Mouse (Mus musculus) ZHBTc4 (cell line): ENCODE measurements around the gene Nelfb.
A peak's percentile ranks its signal among the peaks of the same experiment; 100 is the strongest.
"Not testable (repeated sequence)": the region's sequence is repeated elsewhere in the genome, so short reads cannot be mapped to it uniquely, and the experiment has no call there.

Experiments
- DNase-seq: peaks from one replicate; pipeline ENCODE4 v3.0.0-alpha.2; 2011; ENCODE audit warnings: low read depth, low spot score

The Nelfb gene

DNA sequence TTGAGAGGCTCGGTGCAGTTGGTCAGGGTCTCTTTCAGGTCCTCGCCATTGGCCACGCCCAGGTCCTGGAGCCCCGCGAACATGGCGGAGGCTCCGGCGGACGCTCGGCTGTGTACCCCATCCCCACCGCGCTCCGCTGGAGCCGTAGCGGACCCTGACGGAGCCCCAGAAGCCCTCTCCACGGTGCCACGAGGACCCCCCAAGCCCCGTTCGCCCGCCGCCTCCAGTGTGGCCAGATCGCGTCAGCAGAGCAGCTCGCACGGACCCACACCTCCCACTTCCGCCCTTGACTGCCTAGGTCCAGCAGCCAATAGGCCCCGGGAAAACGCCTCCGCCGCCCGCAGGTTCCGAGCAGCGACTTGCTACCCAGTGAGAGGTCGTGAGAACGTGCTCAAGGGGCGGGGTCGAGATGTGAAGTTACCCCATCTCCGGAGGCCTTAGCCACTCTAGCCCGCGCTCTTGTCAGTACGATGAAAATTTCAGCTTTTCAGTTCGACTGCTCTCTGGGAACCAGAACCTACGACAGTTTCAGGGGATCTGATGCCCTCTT is at the start of gene Nelfb:
Gene Nelfb, minus strand, starts transcription at position 369 of the 550 bp plus-strand sequence.
- DNase-seq = peak; percentile 96

DNA sequence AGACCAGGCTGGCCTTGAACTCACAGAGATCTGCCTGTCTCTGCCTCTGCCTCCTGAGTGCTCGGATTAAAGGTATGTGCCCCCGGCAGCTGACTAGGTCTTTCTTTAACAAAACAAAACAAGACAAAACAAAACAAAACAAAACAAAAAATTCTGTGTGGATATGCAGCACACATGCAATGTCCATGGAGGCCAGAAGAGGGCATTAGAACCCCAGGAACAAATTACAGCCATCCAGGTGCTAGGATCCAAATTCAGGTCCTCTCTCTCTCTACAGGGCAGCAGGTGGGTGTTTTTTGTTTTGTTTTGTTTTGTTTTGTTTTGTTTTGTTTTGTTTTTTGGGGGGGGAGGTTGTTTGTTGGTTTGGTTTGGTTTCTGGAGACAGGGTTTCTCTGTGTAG is 47.6 kb upstream of the Nelfb start:
- DNase-seq = peak; percentile 78

DNA sequence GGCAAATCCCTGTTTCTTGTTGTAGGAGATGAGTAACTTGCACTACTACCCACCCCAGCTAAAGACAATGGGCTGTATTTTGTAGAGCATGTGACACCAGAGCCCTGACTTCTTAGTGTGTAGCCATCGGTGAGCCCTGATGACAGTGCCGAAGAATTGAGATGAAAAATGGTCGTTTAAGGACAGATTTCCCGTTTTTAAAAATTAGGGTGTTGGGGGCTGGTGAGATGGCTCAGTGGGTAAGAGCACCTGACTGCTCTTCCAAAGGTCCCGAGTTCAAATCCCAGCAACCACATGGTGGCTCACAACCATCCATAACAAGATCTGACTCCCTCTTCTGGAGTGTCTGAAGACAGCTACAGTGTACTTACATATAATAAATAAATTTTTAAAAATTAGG is 46.0 kb upstream of the Nelfb start:
- not testable (repeated sequence) for DNase-seq

DNA sequence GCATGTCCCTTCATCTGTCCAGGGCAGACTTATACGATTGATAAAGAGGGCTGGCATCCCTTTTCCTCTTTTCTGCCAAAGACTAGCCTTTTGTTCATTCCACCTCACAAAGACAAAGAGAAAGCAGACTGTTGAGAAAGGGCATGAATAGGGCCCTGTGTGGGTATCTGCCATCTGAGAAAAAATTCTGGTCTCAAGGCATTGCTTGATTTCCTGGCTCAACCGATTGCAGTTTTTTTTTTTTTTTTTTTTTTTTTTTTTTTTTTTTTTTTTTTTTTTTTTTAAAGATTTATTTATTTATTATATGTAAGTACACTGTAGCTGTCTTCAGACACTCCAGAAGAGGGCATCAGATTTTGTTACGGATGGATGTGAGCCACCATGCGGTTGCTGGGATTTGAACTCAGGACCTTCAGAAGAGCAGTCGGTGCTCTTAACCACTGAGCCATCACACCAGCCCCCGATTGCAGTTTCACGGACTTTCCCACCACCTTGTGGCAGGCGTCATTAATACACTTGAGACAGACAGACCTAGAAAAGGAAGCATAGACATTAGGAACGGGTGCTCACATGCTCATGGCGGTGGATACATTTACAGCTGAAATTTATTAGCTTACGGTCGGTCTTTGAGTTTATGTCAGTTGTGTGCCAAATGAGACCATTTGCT is 45.3 kb upstream of the Nelfb start:
- peak; percentile 89 for DNase-seq

DNA sequence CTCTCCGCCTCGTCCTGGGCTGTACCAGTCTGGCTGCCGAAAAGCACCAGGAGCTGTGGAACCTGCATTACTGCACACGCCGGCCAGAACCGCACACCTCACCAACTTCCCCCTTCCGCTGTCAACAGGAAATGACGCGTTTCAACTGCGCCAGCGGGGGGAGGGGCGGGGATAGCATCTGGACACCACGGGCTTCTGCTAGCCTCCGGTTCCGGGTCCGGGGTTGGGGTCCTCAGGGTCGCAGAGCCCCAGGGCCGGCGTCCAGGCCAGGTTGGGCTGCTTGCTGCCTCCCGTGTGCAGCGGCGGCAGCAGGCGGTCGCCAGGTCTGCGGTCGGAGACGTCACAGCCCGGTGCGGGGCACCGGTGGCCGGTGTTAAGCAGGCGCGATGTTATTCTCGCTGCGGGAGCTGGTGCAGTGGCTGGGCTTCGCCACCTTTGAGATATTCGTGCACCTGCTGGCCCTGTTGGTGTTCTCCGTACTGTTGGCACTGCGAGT is 44.0 kb upstream of the Nelfb start, which contains the start of gene Tmem203:
Gene Tmem203, plus strand, starts transcription at position 156 of the 496 bp plus-strand sequence.
- peak; percentile 95 for DNase-seq

DNA sequence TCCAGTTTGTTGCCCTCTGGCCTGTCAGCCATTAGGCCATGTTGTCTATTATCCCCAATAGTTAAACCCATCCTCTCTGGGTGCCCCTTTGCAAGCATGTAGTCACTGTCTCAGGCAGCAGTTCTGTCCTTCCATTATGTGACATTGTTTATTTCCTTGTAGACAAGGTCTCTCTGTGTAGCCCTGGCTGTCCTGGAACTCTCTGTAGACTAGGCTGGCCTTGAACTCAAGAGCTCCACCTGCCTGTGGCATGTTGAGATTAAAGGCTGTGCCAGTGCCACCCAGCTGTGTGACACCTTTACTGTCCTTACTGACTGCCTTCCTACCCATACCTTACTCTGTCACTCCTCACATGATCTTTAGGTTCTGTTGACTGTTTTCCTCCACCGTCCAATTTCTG is 41.0 kb upstream of the Nelfb start:
- peak; percentile 59 for DNase-seq

DNA sequence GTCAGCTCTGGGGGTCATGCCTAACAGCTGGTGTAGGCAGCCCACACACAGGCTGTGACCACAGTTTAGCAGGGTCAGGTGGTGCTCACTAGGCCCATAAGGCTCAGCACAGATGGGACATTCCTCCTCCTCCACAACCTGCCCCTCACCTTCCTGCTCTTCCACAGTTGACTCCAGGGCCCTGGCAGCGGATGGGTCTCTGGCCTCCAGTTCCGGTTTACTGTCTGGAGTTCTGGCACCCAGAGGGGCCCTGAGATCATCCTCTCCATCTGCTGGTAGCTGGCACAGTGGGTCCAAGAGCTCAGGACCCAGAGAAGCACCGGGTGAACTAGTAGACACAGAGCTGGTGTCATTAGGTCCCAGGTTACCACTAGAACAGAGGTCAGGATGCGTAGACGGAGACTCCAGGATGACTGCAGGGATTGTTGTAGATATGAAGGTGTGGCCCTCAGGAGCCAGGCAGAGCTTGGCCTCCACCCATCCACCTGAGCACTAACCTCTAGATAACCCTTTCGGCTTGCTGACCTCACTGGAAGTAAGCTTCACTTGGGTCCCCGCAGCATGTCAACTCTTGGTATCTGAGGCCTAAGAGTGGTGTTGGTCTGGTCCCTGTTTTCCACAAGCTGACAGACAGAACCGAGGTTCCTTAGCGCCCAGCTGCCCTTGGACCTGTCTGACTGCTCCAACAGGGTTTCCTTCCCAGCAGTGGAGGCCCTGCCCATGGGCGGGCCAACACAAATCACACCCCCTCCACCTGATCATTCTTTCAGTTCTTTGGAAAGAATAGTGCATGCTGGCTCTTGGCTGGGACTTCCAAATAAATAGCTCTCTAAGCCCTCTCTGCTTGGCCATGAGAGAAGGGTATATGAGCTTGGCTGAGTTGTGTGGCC is 35.1 kb upstream of the Nelfb start, which contains the start of gene AL732309.1:
Gene AL732309.1, minus strand, starts transcription at position 681 of the 890 bp plus-strand sequence.
- no peak for DNase-seq

DNA sequence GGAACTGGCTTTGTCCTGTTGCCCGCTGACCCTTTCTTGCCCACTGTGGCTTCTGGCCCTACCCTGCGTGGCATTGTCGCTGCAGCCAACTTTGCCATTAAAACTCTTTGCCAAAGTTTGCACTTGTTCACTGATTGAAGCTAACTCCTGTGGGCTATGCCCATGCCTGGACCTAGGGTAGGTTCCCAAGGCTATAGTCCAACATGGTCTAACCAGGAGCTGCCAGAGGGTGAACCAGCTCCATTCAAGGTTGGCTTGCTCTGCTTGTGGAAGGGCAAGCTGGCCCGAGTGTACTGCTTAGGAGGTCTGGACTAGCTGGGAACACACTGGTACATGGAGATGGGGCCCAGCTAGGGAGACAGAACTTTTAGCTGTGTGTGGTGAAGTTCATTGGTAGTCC is 32.9 kb upstream of the Nelfb start:
- no peak for DNase-seq

DNA sequence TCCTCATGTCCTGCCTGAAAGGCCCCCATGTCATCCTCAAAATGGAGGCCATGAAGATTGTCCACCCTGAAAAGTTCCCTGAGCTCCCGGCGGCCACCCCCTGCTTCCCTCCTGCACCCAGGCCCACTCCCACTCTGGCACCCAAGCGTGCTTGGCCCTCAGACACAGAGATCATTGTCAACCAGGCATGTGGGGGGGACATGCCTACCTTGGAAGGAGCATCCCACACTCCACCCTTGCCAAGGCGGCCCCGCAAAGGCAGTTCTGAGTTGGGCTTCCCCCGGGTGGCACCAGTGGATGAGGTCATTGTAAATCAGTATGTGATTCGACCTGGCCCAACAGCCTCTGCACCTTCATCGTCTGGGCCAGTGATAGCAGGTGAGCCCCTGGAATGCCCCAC is 32.1 kb upstream of the Nelfb start:
- no peak for DNase-seq

DNA sequence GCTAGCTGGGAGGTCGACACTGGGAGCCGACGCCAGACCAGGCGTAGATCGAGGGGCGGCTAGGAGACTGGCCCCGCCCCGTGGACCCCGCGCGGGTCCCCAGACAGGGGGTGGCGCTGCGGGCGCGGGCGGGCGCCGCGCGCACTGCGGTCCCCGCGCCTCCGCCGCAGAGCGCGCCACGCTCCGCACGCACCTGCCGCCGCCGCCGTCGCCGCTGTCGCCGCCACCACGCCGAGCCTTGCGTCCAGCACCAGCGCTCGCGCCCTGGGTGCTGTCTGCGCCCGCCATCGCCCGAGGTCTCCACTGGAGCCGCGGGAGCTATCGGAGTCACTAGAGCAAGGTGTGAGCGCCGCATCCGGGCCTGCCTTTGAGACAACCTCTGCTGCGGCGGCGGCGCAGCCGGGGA is 30.8 kb upstream of the Nelfb start, which contains the start of the genes Rnf208 and Cysrt1:
Gene Rnf208, plus strand, starts transcription at position 155 of the 406 bp plus-strand sequence.
Gene Cysrt1, minus strand, starts transcription at position 352 of the 406 bp plus-strand sequence.
- peak; percentile 52 for DNase-seq

DNA sequence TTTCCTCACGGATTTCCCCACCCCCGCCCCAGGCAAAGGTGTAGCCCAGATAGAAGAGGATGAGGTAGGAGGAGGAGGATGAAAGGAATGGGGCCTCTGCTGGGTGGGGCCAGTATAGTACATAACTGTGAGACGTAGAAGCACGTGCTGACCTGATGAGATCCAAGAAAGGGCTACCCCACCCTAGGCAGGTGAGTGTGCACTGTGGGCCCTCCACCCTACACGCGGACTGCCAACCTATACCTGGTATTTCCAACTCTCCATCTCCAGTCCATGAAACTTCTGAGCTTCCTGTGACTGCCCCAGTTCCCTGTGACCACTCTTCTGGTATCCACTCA is 30.1 kb upstream of the Nelfb start:
- peak; percentile 74 for DNase-seq

DNA sequence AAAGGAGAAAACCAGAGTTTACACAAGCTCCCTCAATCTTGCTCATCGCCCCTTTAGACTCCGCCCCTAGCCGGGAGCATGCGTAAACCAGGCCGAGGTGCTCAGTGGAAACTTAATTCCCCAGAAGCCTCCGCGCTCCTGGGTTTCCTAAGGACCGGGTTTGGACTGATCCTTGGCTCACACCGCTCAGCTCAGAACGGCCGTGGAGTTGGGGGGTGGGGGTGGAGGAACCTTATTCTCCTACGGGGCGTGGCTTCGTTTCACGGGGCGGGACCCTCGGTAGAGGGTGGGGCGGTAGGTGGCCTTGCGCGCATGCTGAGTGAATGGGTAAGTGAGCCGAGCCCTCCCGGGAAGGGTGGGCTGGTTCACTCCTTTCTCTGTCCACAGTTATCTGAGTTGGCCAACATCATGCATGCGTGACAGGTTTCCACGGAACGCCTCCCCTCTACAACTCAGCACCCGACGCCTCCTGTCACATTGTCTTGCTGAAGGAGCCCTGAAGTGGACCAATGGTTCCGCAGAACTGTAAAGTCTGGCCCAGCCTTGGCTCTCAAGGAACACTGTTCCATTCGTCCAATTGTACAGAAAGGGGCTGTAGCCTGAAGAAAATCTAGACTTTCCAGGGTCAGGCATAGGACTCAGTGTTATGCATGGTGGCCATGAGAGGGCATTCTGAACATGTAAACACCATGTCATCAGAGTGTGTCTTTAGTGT is 29.6 kb upstream of the Nelfb start:
- peak; percentile 98 for DNase-seq

DNA sequence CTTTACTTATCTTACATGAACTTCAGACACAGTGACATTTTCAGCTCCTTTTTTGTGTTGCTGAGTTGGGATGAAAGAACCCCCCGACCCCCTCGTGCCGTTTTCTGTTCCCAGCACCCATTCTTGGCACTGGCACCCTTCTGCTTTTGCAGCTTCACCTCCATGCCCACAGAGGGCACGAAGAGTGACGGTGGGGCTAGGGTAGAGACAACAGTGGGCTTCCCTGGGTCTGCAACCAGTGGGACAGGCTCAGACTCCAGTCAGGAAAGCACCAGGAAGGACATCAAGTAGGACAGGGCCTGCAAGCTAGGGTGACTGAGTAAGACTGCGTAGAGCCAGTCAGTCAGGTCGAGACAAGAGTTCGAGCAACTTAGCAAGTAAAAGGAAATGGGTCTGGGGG is 29.0 kb upstream of the Nelfb start:
- DNase-seq = no peak

DNA sequence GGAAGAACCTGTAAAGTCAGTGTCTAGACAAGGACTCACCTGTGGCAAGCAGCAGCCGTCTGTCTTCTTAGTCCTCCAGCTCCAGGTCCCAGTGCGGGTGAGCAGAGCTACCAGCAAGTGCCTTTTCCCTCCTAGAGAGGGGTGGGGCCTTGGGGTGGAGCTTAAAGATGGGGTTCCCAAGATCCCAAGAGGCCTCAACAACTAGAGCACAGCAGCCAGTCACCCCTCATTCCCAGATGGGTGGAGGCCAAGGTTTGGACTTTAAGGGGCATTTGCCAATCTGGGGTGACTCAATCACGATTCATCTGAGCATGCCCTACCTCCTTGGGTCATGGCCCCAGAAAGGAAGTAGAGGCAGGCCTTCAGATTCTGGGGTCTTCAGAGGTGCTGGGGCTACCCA is 28.5 kb upstream of the Nelfb start:
- DNase-seq = no peak

DNA sequence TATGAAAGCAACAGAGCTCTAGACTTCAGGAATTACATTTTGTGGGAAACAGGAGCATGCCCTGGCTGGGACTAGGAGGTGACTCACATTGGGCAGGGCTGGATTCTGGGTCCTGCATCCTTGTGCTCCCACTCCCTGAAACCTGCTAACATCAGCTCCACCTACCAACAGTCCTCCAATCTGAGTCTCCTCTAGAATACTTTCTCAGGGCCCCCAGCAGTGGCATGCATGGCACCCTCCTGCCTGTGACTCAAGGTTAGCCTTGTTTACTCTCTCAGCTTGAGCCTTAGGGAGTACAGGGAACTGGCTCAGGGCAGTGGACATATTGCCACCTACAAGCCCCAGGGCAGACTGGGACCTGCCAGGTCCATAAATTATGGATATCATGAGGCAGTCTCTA is 26.8 kb upstream of the Nelfb start:
- DNase-seq = no peak

DNA sequence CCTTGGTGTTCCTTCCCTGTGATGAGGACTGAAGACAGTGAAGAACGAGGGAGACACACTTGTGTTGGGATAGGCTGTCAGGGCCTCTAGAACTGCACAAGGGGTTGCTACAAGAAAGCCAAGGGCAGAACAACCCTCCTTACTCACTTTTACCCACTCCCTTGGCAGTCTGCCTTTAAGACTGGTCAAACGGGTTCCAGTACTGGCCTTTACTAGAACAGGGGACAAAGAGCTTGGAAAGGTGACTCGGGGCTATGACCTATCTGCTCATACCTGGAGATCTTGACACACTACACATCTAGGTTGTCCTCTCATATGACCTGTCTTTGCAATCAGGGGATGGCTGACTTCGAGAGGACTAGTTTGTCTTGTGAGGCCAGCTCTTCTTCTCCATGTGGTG is 26.2 kb upstream of the Nelfb start:
- DNase-seq = no peak

DNA sequence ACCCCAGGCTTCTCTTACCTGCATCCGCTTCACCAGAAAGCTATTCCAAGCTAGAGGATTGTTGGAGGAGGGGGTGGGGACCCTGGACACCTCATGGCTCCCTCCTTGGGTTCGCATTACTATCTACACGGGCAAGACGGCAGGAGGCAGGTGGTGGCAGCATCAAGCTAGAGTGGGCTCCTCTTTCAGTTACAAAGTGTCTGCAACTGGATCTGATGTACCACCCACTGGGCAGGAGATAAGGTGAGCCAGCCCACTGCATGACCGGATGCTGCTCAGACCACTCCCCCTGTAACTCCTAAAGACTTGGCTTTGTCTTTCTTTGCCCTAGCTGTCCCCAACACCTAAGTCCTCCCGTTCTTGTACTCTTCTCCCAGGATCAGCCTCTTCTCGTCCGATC is 25.3 kb upstream of the Nelfb start, which contains the start of gene Rnf224:
Gene Rnf224, minus strand, starts transcription at position 174 of the 400 bp plus-strand sequence.
- no peak for DNase-seq

DNA sequence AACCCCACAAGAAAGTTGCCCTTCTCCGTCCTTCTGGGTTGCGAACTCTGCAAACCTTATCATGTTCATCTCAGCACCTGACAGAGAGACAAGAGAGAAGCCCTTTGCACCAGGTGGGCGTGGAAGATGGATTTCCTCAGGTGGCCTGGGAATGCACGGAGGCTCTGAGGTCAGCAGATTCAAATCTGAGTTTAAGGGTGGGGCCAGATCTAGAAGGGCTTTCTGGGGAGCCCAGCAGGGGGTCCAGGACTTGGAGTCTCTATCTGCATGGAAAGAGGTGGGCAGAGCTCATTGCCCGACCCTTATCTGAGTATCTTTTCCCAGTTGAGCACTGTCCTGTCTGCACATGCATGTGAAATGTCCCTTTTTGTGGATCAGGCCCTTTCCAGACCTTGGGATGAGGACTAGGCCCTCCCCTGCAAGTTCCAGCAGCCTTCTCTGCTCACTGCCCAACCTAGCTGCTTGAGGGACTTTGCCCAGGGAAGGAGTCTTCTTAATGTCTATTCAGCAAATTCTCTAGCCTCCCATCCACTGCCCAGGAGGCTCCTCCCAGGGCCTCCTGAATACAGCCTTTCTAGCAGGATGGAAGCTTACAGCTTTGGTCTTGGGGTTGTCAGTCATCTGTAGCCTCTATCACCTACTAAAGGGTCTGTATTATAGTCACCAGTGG is 23.4 kb upstream of the Nelfb start:
- peak; percentile 39 for DNase-seq

DNA sequence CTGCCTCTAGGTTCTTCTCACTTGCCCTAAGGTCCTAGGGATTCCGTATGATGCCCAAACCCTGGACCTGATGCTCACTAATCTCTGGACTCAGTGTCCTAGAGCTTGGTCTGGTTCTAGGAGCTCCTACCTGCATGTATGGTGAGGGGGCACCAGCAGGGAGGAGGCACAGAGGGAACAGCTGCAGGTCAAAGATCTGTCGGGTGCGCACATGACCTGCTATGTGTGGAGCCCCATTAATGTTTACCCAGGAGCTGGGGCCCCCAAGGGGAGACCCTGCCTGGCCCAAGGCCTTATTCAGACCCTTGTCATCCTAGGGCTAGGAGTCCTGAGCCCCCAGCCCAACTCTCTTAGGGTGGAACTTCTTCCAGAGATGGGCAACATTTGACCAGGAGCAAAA is 22.8 kb upstream of the Nelfb start, which contains the start of gene Slc34a3:
Gene Slc34a3, minus strand, starts transcription at position 315 of the 400 bp plus-strand sequence.
- DNase-seq = no peak

DNA sequence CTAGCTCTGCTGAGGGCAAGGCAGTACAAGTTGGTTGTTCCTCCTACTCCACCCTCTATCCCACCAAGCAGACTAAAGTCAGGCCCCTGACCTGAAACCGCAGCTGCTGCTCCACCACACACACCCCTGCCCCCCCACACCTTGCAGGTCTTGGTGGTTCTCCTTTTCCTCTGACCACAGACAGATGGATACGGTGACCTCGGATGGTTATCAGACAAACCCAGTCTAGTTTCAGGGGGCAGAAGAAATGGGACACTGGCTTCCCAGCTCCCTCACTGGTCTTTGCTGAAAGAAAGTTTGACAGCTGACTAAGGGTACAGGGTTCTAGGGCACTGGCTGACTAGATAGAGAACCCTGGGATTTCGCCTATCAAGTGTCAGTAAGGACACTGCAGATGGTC is 22.1 kb upstream of the Nelfb start:
- DNase-seq = no peak

DNA sequence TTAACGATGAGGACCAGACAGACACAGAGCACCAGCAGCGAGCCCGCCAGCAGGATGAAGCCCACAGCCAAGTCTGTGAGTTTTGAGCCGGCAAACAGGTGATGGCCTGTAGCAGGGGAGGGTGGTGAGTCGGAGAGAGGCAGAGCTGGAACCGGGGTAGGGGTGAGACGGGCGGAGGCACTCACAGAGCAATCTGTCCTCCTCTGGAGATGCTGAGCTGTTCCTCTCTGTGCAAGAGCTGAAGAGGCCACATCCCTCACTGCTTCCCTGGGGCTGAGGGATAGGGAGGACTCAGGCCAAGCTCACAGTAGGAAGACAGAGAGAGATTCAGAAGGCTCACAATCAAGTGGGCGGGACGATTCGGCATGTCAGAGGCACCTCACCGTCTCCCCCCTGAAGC is 19.7 kb upstream of the Nelfb start:
- peak; percentile 58 for DNase-seq
